Mouse (Mus musculus) forebrain, embryonic 14.5 days (tissue): ENCODE results near the gene Tmem63b. TPM values are rescaled to one million over a fixed set of nuclear protein-coding genes. Genes with fewer than 3 reads are reported as not detected.
A peak's percentile ranks its signal among the peaks of the same experiment; 100 is the strongest.

Experiments used
- ATAC-seq: fragments of 200-750 bp; cut with Nextera tagmentation; 2 replicates; pipeline ENCODE4 v1.8.0; 2017; ENCODE audit warnings: mild to moderate bottlenecking, moderate library complexity
- DNase-seq: peaks from one replicate; pipeline ENCODE4 v3.0.0-alpha.2; 2015; ENCODE audit warnings: low spot score
- H3K27ac ChIP-seq: fragments of 300-500 bp; sonication (generic); 2 replicates; pipeline ENCODE4 v1.5.1; 2014; ENCODE audit warnings: low read depth, mild to moderate bottlenecking, control low read depth, low read length, moderate library complexity
- H3K27me3 ChIP-seq: fragments of 300-500 bp; sonication (generic); replicated peaks from 2 replicates; pipeline ENCODE4 v1.6.1; 2014; ENCODE audit warnings: low read length, control low read depth, mixed read lengths; ENCODE audit not compliant: control insufficient read depth, insufficient read depth
- H3K36me3 ChIP-seq: fragments of 300-500 bp; sonication (generic); 2 replicates; pipeline ENCODE4 v1.6.1; 2014; ENCODE audit warnings: low read length, control low read depth; ENCODE audit not compliant: control insufficient read depth, insufficient read depth
- H3K4me1 ChIP-seq: fragments of 300-500 bp; sonication (generic); 2 replicates; pipeline ENCODE4 v1.6.1; 2014; ENCODE audit warnings: antibody characterized with exemption, low read length, control low read depth; ENCODE audit not compliant: control insufficient read depth, insufficient read depth
- H3K4me2 ChIP-seq: fragments of 300-500 bp; sonication (generic); 2 replicates; pipeline ENCODE4 v1.6.1; 2014; ENCODE audit warnings: mild to moderate bottlenecking, control low read depth, low read length
- H3K4me3 ChIP-seq: fragments of 300-500 bp; sonication (generic); 2 replicates; pipeline ENCODE4 v1.5.1; 2014; ENCODE audit warnings: low read depth, low read length, control low read depth
- H3K9ac ChIP-seq: fragments of 300-500 bp; sonication (generic); 2 replicates; pipeline ENCODE4 v1.6.1; 2014; ENCODE audit warnings: mild to moderate bottlenecking, low read length, control low read depth, moderate library complexity
- H3K9me3 ChIP-seq: fragments of 300-500 bp; sonication (generic); replicated peaks from 2 replicates; pipeline ENCODE4 v1.6.1; 2016; ENCODE audit warnings: low read length, control low read depth, mixed read lengths; ENCODE audit not compliant: control insufficient read depth
- WGBS: fragments of 180-500 bp; shearing (Covaris S2); extraction: QIAGEN DNeasy Blood & Tissue Kit; methylation state at CpG from one replicate; pipeline ENCODE4 v1.1.7; 2014; 5-methylcytosine and 5-hydroxymethylcytosine counted together
- polyA plus RNA-seq: library from polyadenylated mRNA; unstranded; fragments of >200 nt; fragmentation: Nextera tagmentation; extraction: Ambion mirVana; gene quantifications from 2 replicates; pipeline ENCODE4 v1.2.1, GENCODE M21; 2014

The Tmem63b gene
- polyA plus RNA-seq, 1 experiment from 2014 or later = 70.9 TPM

DNA sequence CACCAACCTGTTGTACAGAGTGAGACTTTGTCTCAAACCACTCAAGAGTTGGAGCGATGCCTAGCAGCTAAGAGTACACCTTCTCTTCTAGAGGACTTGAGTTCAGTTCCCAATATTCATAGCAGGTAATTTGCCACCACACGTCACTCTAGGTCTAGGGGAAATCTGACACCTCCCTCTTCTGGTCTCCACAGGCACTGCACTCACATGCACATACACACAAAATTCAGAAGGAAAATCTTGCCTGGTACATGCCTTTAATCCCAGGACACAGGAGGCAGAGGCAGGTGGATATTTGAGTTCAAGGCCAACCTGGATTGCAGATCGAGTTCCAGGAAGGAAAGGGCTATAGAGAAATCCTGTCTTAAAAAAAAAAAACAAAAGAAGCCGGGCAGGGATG lies 42.5 kb downstream of the Tmem63b start:
- no peaks in the 10 kb centered on the region for H3K27me3 ChIP-seq
- no peak overlapping the region for H3K4me2 ChIP-seq
- DNase-seq (no peak), ATAC-seq (no peak)
- H3K4me3 ChIP-seq = no peak overlapping the region
- 89% methylated on average over 4 of the region's 4 CpGs for WGBS
- no peaks in the 10 kb centered on the region for H3K9me3 ChIP-seq
- no peak overlapping the region for H3K9ac ChIP-seq
- H3K27ac ChIP-seq = no peak overlapping the region
- H3K36me3 ChIP-seq = no peaks in the 10 kb centered on the region
- no peaks in the 10 kb centered on the region for H3K4me1 ChIP-seq

DNA sequence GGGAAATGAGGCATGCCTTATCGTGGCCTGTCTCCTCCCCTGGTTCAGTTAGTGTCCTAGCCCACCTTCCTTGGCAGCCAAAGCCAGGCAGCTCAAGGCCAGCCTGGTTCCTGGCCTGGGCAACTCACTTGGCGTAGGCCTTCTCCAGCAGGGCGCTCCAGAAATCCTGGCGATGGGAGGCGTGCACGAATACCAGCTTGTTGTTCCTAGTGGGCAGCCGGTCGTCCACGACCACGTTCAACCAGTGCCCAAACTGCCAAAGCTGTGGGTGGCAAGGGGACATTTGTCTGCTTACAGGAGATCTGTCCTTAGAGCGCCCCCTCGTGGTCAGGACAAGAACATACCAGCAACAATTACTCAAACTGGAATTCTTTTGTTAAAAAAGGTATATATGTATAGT lies 44.0 kb downstream of the Tmem63b start:
- WGBS = 23% methylated on average over 12 of the region's 12 CpGs
- ATAC-seq = peak; percentile 34; the same call in 1 of the 2 replicates

DNA sequence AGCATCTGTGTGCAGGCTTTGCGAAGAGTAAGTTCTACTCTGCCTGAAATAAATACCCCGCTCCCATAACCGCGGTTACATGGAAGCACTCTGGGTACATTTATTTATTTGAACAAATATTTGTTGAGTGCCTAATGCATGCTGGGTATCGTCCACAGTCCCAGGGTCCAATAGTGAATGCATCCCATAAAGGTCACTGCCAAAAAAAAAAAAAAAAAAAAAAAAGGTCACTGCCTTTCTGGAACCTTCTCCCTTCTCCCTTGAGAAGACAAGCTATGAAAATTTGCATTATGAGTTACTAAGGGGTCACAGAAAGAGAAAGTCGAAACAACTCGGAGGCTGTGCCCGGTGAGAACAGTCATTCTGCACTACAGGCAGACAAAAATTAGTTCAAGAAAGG lies 44.7 kb downstream of the Tmem63b start:
- ATAC-seq (no peak), DNase-seq (no peak)
- H3K36me3 ChIP-seq = no peaks in the 10 kb centered on the region
- H3K9ac ChIP-seq = no peak overlapping the region
- H3K4me3 ChIP-seq = no peak overlapping the region
- H3K4me2 ChIP-seq = no peak overlapping the region
- no peaks in the 10 kb centered on the region for H3K9me3 ChIP-seq
- no peaks in the 10 kb centered on the region for H3K4me1 ChIP-seq
- 90% methylated on average over 8 of the region's 8 CpGs for WGBS
- H3K27ac ChIP-seq = no peak overlapping the region
- no peaks in the 10 kb centered on the region for H3K27me3 ChIP-seq

More for the DNA sequence above, 44.0 kb downstream of the Tmem63b start:
- DNase-seq = peak; percentile 79
- no peak overlapping the region; the same call in 1 of the 2 replicates for H3K9ac ChIP-seq
- H3K27me3 ChIP-seq = no peaks in the 10 kb centered on the region
- H3K36me3 ChIP-seq = no peaks in the 10 kb centered on the region
- no peaks in the 10 kb centered on the region for H3K9me3 ChIP-seq
- H3K4me2 ChIP-seq = no peak overlapping the region
- H3K27ac ChIP-seq = no peak overlapping the region
- H3K4me3 ChIP-seq = no peak overlapping the region
- no peaks in the 10 kb centered on the region for H3K4me1 ChIP-seq

DNA sequence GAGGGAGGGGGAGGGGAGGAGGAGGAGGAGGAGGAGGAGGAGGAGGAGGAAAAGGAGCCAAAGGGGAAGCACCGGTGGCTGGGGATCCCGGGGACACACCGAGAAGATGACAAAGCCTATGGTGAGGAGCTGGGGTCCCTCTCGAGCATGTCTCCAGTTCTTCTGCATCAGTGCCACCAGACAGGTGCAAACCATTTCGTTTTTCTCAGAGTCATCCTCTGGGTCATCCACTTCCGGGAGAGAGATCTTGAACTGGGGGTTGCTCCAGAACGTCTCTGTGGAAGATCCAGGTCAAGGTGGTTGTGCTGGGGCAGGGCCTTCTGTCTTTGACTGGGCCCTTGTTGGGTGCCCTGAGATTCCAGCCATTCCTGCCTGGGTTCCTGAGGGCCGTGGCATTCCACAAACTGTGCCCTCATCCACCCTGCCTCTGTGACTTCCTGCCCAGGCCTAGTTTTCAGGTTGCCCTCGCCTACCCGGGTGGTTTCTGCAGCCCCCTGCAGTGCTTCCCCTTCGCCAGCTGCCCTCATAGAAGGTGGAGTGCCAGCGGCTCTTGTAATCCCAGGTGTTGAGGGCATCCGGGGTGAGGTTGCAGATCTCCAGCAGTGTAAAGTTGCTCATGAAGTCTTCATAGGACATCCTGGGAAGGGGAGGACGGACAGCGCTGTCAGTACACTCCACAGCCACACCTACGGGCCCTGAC lies 48.0 kb downstream of the Tmem63b start:
- ATAC-seq (no peak), DNase-seq (no peak)
- H3K27me3 ChIP-seq = no peaks in the 10 kb centered on the region
- 80% methylated on average over 16 of the region's 16 CpGs for WGBS
- no peaks in the 10 kb centered on the region for H3K9me3 ChIP-seq
- no peaks in the 10 kb centered on the region for H3K36me3 ChIP-seq
- no peak overlapping the region for H3K4me2 ChIP-seq
- no peak overlapping the region for H3K4me3 ChIP-seq
- H3K4me1 ChIP-seq = no peaks in the 10 kb centered on the region
- H3K9ac ChIP-seq = no peak overlapping the region
- H3K27ac ChIP-seq = no peak overlapping the region

DNA sequence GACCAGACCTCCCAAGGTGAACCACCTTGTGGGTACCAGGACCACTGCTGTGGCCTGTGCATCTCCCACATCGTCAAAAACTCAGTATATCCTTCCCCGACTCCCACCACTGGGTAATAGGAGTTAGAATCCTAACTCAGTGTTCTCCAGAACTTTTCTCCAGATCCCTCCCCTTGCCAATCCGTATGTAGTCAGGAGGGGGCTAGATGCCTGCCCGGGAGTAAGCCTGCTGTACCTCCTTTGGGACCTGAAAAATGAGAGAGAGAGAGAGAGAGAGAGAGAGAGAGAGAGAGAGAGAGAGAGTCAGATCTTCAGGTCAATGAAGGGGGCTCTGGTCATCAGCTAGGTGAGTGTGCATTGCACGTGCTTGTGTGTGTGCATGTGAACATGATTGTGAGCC lies 52.7 kb downstream of the Tmem63b start:
- ATAC-seq = no peak
- Histone ChIP-seq H3K36me3 (no peaks in the 10 kb centered on the region), H3K4me1 (0 out of 2 replicates have a peak, but pooled peaks cover 7% of the 10 kb centered on the region), H3K4me3 (no peak overlapping the region), H3K9ac (no peak overlapping the region), H3K4me2 (no peak overlapping the region), H3K27me3 (no peaks in the 10 kb centered on the region), H3K27ac (no peak overlapping the region), H3K9me3 (no peaks in the 10 kb centered on the region)
- 79% methylated on average over 5 of the region's 5 CpGs for WGBS
- DNase-seq = no peak

DNA sequence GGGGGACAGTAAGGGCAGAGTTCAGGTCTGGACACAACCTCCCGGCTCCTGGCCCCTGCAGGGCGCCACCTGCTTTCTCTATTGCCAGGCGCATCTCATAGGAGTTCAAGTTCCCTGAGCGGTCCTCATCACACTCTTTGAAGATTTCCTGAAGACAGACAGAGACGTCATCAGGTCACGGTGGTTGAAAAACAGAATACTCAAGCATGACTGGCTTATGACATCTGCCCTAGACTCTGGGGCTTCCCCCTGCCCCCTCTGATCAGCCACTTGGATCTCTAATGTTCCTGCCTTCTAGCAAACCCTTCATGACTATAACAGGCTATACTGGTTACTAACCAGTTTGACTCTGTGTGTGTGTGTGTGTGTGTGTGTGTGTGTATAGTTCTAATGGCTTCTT lies 54.8 kb downstream of the Tmem63b start:
- Histone ChIP-seq H3K36me3 (no peaks in the 10 kb centered on the region), H3K27ac (no peak overlapping the region), H3K4me3 (no peak overlapping the region), H3K9me3 (no peaks in the 10 kb centered on the region), H3K9ac (no peak overlapping the region), H3K4me2 (no peak overlapping the region), H3K4me1 (0 out of 2 replicates have a peak, but pooled peaks cover 7% of the 10 kb centered on the region), H3K27me3 (no peaks in the 10 kb centered on the region)
- 74% methylated on average over 6 of the region's 6 CpGs for WGBS
- no peak for ATAC-seq
- no peak for DNase-seq

DNA sequence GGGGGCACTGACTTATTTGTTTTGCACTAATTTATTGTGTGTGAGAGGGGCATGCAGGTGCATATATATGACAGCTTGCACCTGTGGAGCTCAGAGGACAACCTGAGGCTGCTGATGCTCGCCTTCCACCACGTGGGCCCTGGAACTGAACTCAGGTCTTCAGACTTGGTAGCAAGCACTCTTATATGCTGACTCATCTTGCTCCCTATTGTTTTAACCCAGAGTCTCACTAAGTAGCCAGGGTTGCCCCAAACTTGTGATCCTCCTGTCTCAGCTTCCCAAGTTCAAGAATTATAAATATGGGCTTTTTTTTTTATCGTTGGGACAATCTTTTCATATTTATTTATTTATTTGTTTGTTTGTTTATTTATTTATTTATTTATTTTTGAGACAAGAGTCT lies 55.7 kb downstream of the Tmem63b start:
- no peaks in the 10 kb centered on the region; the same call in 1 of the 2 replicates for H3K27me3 ChIP-seq
- no peak overlapping the region for H3K27ac ChIP-seq
- H3K4me3 ChIP-seq = no peak overlapping the region
- H3K4me1 ChIP-seq = 0 out of 2 replicates have a peak, but pooled peaks cover 7% of the 10 kb centered on the region
- H3K4me2 ChIP-seq = peak overlapping the region; percentile 70
- H3K9ac ChIP-seq = no peak overlapping the region
- H3K36me3 ChIP-seq = no peaks in the 10 kb centered on the region
- DNase-seq = no peak
- ATAC-seq = 0 out of 2 replicates have a peak, but pooled peaks have one; percentile 3
- H3K9me3 ChIP-seq = no peaks in the 10 kb centered on the region
- WGBS = 63% methylated on average over 3 of the region's 3 CpGs

DNA sequence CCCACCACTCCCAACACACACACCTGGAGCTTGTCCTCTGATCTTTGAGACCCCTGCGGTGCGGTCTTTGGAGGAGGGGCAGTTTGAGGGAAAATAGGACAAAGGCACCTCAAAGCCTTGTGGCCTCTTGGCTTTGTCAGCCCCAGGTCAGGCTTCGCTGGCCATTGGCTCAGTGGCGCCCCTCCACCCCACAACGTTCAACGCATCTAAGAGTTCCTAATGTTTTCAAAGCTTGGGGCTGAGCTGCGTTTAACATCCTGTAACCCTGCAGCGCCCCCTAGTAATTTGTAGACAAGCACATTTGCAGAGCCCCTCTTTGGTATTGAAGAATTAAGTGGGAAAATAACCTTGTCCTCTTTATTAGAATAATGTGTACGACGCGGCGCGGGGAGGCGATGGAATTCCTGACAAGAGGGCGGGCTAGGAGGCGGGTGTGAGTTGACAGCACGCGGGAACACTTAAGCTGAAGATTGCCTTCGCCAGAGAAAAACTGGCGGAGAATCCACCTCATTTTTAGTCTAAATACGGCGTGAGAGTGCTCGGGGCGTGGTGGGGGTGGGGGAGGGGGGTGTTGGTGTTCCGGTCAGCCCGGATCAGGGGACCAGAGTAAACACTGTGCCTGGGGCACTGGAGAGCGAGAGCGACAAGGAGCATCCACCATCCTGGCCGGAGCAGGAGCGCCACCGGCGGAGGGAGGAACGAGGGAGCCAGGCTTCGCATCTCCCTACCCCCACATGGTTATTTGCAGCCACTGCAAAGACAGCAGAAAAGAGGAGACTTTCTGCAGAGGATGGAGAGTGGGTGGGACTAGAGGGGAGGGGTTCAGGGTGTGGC lies 56.6 kb downstream of the Tmem63b start:
- peak overlapping the region; percentile 35 for H3K4me3 ChIP-seq
- DNase-seq (peak; percentile 85), ATAC-seq (peak; percentile 77)
- no peaks in the 10 kb centered on the region for H3K9me3 ChIP-seq
- peak overlapping the region; percentile 66 for H3K9ac ChIP-seq
- H3K27me3 ChIP-seq = no peaks in the 10 kb centered on the region; the same call in 1 of the 2 replicates
- H3K27ac ChIP-seq = peak overlapping the region; percentile 70; the same call in 1 of the 2 replicates
- WGBS = 2% methylated on average over 34 of the region's 34 CpGs
- peak overlapping the region; percentile 70 for H3K4me2 ChIP-seq
- 0 out of 2 replicates have a peak, but pooled peaks cover 7% of the 10 kb centered on the region for H3K4me1 ChIP-seq
- no peaks in the 10 kb centered on the region for H3K36me3 ChIP-seq
